Comparison of ENCODE assay signal across 8 mouse cellular contexts in the genomic region with DNA sequence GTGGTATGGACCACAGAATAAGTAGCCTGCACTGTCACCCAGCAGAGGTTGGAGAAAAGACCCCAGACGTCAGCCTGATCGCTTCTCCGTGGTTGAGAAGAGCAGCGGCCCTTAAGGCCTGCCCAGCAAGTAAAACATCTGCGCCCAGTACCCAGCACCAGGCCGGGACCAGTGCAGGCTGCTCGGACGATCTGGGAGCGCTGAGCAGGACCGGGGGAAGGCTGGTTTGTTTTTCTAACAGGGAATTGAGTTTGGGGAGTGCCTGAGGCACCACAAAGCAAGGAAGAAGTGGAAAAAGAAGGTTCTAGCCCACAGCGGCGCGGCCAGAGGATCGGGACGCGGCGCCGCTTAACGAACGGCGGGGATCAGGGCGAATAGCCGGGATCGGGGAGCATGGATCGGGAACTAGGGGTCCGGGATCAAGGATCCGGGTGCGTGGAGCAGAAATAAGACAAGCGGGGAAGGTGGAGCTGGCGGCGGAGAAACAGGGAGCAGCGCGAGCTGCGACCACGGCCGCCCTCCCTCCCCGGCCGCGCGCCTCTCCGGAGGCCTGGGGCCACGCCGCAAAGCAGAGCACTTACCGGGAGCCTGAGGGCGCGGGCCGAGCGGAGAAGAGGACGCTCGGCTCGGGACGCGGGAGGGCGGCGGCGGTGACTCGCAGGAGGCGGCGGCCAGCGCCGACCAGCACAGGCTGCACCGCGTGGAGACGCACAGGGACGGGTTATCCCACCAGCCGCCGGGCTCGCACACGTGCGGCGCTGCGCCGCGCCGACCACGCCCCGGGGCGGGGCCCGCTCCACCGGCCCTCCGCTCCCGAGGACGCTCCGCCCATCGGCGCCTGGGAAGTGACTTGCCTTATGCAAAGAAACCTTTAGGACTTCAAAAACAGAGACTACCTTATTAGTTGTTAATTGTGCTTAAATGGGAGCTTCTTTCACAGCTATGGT. TPM values are rescaled to one million over a fixed set of nuclear protein-coding genes. Genes with fewer than 3 reads are reported as not detected.
DNase-seq lines count a peak whose midpoint lies in the region; ATAC-seq and TF ChIP-seq lines count a peak whose summit lies in the region.

A gene (minus strand): TSS at position 781 of the 947 bp plus-strand sequence.

- H3K9me3 ChIP-seq in E14TG2a.4 (ENCODE audit: low read length), result no peaks in the 10 kb centered on the region
- no peaks in the 10 kb centered on the region for H3K9me3 ChIP-seq in forebrain, embryonic 10.5 days
- H3K9me3 ChIP-seq in heart, embryonic 15.5 days (replicated peaks), result no peaks in the 10 kb centered on the region
- H3K9me3 ChIP-seq in liver, embryonic 15.5 days (replicated peaks), result no peaks in the 10 kb centered on the region
- no peaks in the 10 kb centered on the region for H3K9me3 ChIP-seq in neural tube, embryonic 11.5 days (ENCODE audit: control insufficient read depth, low read length)
- no peaks in the 10 kb centered on the region for H3K9me3 ChIP-seq in stomach, embryonic 16.5 days (replicated peaks; ENCODE audit: control insufficient read depth, low read length)

- H3K4me1 ChIP-seq in E14TG2a.4 (replicated peaks; ENCODE audit: low read depth, low read length), result peaks cover 34% of the 10 kb centered on the region
- H3K4me1 ChIP-seq in forebrain, embryonic 10.5 days, result peaks cover 34% of the 10 kb centered on the region
- peaks cover 16% of the 10 kb centered on the region for H3K4me1 ChIP-seq in heart, embryonic 15.5 days (replicated peaks)
- H3K4me1 ChIP-seq in liver, embryonic 15.5 days (replicated peaks), result peaks cover 34% of the 10 kb centered on the region
- peaks cover 11% of the 10 kb centered on the region for H3K4me1 ChIP-seq in neural tube, embryonic 11.5 days (ENCODE audit: control insufficient read depth, insufficient read depth, low read length)
- peaks cover 4% of the 10 kb centered on the region for H3K4me1 ChIP-seq in stomach, embryonic 16.5 days (ENCODE audit: control insufficient read depth, insufficient read depth, low read length)

- TF ChIP-seq CTCF in E14TG2a.4 (conservative IDR thresholded peaks at IDR 0.05; ENCODE audit: low read length), result no peak

- peak within 1 kb of the TSS; percentile 75 for H3K4me2 ChIP-seq in heart, embryonic 15.5 days
- H3K4me2 ChIP-seq in liver, embryonic 15.5 days, result peak within 1 kb of the TSS; percentile 98
- peak within 1 kb of the TSS; percentile 63 for H3K4me2 ChIP-seq in neural tube, embryonic 11.5 days (ENCODE audit: low read depth)
- peak within 1 kb of the TSS; percentile 69 for H3K4me2 ChIP-seq in stomach, embryonic 16.5 days (ENCODE audit: low read depth, low read length)

- H3K27ac ChIP-seq in forebrain, embryonic 10.5 days, result peak within 1 kb of the TSS; percentile 88
- H3K27ac ChIP-seq in heart, embryonic 15.5 days, result peak within 1 kb of the TSS; percentile 63
- H3K27ac ChIP-seq in liver, embryonic 15.5 days (replicated peaks), result peak within 1 kb of the TSS; percentile 69
- H3K27ac ChIP-seq in neural tube, embryonic 11.5 days (ENCODE audit: low read depth, low read length), result peak within 1 kb of the TSS; percentile 27; the same call in 1 of the 2 replicates
- H3K27ac ChIP-seq in stomach, embryonic 16.5 days (ENCODE audit: low read length), result peak within 1 kb of the TSS; percentile 56

- peak; percentile 73 for DNase-seq in c-Kit-positive CD71-negative TER-119-negative erythroid progenitor cells, embryonic 14.5 days (ENCODE audit: low read depth)
- DNase-seq in forebrain, embryonic 10.5 days (ENCODE audit: extremely low spot score, low spot score), result peak; percentile 80
- DNase-seq in kidney, postnatal 14 days, result peak; percentile 93
- peak; percentile 93 for DNase-seq in neural tube, embryonic 11.5 days (ENCODE audit: low spot score)

- H3K27me3 ChIP-seq in E14TG2a.4 (ENCODE audit: insufficient read depth, low read length), result peaks cover 3% of the 10 kb centered on the region; the same call in 1 of the 2 replicates
- no peaks in the 10 kb centered on the region for H3K27me3 ChIP-seq in forebrain, embryonic 10.5 days (ENCODE audit: poor library complexity, severe bottlenecking)
- H3K27me3 ChIP-seq in heart, embryonic 15.5 days, result no peaks in the 10 kb centered on the region
- no peaks in the 10 kb centered on the region for H3K27me3 ChIP-seq in liver, embryonic 15.5 days
- H3K27me3 ChIP-seq in neural tube, embryonic 11.5 days (ENCODE audit: control insufficient read depth, insufficient read depth, low read length), result no peaks in the 10 kb centered on the region
- H3K27me3 ChIP-seq in stomach, embryonic 16.5 days (ENCODE audit: control insufficient read depth, insufficient read depth, low read length), result no peaks in the 10 kb centered on the region

- peak within 1 kb of the TSS; percentile 96 for H3K4me3 ChIP-seq in E14TG2a.4 (replicated peaks; ENCODE audit: low read length)
- H3K4me3 ChIP-seq in forebrain, embryonic 10.5 days, result peak within 1 kb of the TSS; percentile 87
- peak within 1 kb of the TSS; percentile 84 for H3K4me3 ChIP-seq in heart, embryonic 15.5 days
- H3K4me3 ChIP-seq in liver, embryonic 15.5 days (replicated peaks), result peak within 1 kb of the TSS; percentile 89
- peak within 1 kb of the TSS; percentile 81 for H3K4me3 ChIP-seq in neural tube, embryonic 11.5 days (ENCODE audit: low read depth, low read length)
- peak within 1 kb of the TSS; percentile 81 for H3K4me3 ChIP-seq in stomach, embryonic 16.5 days (replicated peaks; ENCODE audit: low read length)

- H3K36me3 ChIP-seq in E14TG2a.4 (ENCODE audit: insufficient read depth, low read length), result peaks cover 2% of the 10 kb centered on the region
- H3K36me3 ChIP-seq in forebrain, embryonic 10.5 days (replicated peaks), result peaks cover 1% of the 10 kb centered on the region; the same call in 1 of the 2 replicates
- no peaks in the 10 kb centered on the region for H3K36me3 ChIP-seq in heart, embryonic 15.5 days
- no peaks in the 10 kb centered on the region for H3K36me3 ChIP-seq in liver, embryonic 15.5 days (replicated peaks)
- no peaks in the 10 kb centered on the region for H3K36me3 ChIP-seq in neural tube, embryonic 11.5 days (ENCODE audit: control insufficient read depth, insufficient read depth, low read length)
- H3K36me3 ChIP-seq in stomach, embryonic 16.5 days (ENCODE audit: control insufficient read depth, insufficient read depth, low read length), result no peaks in the 10 kb centered on the region

- peak within 1 kb of the TSS; percentile 78 for H3K9ac ChIP-seq in heart, embryonic 15.5 days
- peak within 1 kb of the TSS; percentile 83 for H3K9ac ChIP-seq in liver, embryonic 15.5 days
- peak within 1 kb of the TSS; percentile 84 for H3K9ac ChIP-seq in neural tube, embryonic 11.5 days (ENCODE audit: low read length)
- H3K9ac ChIP-seq in stomach, embryonic 16.5 days (ENCODE audit: low read length), result peak within 1 kb of the TSS; percentile 87

- WGBS in forebrain, embryonic 10.5 days, result under 1% methylated on average over 86 of the region's 86 CpGs
- under 1% methylated on average over 82 of the region's 86 CpGs for WGBS in heart, embryonic 15.5 days
- under 1% methylated on average over 86 of the region's 86 CpGs for WGBS in liver, embryonic 15.5 days (ENCODE audit: insufficient replicate concordance)
- WGBS in neural tube, embryonic 11.5 days, result under 1% methylated on average over 77 of the region's 86 CpGs
- under 1% methylated on average over 83 of the region's 86 CpGs for WGBS in stomach, embryonic 16.5 days

- ATAC-seq in heart, embryonic 15.5 days (replicated peaks; ENCODE audit: insufficient number of reproducible peaks, insufficient read depth, low FRiP score, low read depth), result peak; percentile 91
- ATAC-seq in liver, embryonic 15.5 days (ENCODE audit: insufficient read depth), result peak; percentile 88
- peak; percentile 78 for ATAC-seq in neural tube, embryonic 11.5 days (ENCODE audit: insufficient read depth, low FRiP score, low TSS enrichment)
- ATAC-seq in stomach, embryonic 16.5 days (ENCODE audit: insufficient read depth, low FRiP score), result peak; percentile 94

RNA-seq across cellular contexts. Expression of the gene that starts here (rescaled TPM):
- polyA plus RNA-seq in forebrain, embryonic 10.5 days (2016; fragmentation: Nextera tagmentation; extraction: Ambion mirVana), result 43.7 and 44.8 TPM in 2 replicates
- polyA plus RNA-seq in heart, embryonic 15.5 days (2015; fragmentation: Nextera tagmentation; extraction: Ambion mirVana), result 18.1 and 22.6 TPM in 2 replicates
- 12.0 and 12.8 TPM in 2 replicates for polyA plus RNA-seq in liver, embryonic 15.5 days (2015; fragmentation: Nextera tagmentation; extraction: Ambion mirVana)
- 27.6 and 27.7 TPM in 2 replicates for polyA plus RNA-seq in neural tube, embryonic 11.5 days (2014; fragmentation: Nextera tagmentation; extraction: Ambion mirVana)
- polyA plus RNA-seq in stomach, embryonic 16.5 days (2015; fragmentation: Nextera tagmentation; extraction: Ambion mirVana), result 31.0 and 31.3 TPM in 2 replicates

Comparison
In these comparisons a context has a peak if more than half of its experiments do, and no peak if none do; other contexts are left out.
1. Peak in every context shown above with its lines: DNase-seq, ATAC-seq, H3K4me3 ChIP-seq and H3K27ac ChIP-seq.
2. H3K27ac ChIP-seq: peak in every context shown above with its lines; median percentile 88 in forebrain, embryonic 10.5 days; 69 in liver, embryonic 15.5 days; 63 in heart, embryonic 15.5 days; 56 in stomach, embryonic 16.5 days; 27 in neural tube, embryonic 11.5 days.